Mouse (Mus musculus) brain, embryonic 18.5 days (tissue): ENCODE data around the gene Tfip11.

ENCODE experiments used
- DNase-seq: peaks from one replicate; pipeline ENCODE4 v3.0.0-alpha.2; 2012; ENCODE audit warnings: low read depth, low spot score

Tfip11 gene

DNA sequence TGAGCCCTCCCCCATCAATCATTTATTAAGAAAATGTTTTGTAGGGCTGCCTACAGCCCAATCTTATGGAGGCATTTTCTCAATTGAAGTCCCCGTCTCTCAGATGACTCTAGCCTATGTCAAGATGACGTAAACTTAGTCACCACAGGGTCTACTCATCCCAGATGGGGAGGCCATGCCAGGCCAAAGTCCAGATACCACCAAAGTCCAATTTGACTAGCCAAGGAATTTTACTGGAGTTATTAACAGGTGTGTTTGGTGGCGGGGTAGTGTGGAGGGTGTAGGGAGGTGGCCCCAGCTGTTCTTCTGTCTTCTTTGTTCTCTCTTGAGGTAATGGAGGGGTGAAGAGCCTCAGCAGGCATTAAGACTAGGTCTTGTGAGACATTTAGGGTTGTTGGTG lies 33.9 kb downstream of the Tfip11 start:
- DNase-seq, result no peak

DNA sequence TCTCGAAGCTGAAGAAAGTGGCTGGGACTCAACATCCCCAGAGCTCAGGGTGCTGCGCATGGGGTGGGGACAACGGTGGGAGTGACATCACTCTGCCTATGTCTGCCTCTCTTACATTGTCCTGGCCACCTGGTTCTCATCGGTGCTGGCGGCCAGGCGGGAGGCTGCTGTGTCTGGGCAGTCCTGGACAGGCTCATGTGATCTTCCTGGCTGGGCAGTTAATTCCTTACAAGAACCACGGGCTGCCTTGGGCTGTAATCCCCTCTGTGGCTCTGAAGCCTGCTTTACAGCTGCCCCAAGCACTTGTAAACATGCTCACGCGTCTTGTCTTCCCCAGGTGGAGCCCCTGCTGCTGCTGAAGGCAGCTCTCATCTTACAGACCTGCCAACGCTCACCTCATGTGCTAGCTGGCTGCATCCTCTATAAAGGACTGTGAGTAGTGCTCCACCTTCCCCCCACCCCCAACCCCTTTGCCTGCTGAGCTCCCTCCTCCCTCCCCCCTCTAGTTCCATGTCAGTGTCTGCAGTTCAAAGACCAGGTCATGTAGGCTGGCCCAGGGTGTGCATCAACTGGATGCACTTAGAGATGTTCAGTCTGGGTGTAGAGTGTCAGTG lies 38.1 kb downstream of the Tfip11 start:
- DNase-seq, result no peak

DNA sequence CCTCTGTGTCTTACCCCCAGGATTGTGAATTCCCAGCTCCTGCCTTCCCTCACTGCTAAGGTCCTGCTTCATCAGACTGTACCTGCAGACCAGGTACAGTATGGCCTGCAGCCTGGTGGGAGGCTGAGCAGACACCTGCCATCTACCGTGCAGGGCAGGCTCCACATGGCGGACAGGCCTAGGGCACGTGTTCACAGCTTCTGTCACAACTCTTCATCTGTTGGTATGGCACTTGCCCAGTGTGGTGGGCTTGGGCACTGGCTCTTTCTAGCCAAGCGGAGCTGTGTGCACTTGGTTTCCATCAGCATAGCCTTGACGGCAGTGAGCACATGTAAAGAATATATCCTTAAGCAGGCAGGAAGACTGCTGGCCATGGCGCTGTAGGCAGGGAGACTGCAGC lies 40.7 kb downstream of the Tfip11 start:
- DNase-seq, result no peak

DNA sequence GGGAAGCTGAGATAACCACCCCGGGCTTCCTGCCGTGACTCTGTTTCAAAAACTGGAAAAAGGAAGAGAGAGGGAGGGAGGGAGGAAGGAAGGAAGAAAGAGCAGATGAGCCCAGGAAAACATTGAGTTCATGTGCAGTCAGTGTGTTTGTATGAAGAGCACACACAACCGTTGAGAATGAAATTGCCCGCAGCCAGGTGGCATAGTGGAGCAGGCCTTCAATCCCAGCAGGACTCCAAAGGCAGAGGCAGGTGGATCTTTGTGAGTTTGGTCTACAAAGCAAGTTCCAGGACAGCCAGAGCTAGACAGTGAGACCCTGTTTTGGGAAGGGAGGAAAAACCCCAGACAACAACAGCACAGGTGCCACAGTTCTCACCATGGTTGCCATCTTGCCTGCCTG lies 41.2 kb downstream of the Tfip11 start:
- no peak for DNase-seq

DNA sequence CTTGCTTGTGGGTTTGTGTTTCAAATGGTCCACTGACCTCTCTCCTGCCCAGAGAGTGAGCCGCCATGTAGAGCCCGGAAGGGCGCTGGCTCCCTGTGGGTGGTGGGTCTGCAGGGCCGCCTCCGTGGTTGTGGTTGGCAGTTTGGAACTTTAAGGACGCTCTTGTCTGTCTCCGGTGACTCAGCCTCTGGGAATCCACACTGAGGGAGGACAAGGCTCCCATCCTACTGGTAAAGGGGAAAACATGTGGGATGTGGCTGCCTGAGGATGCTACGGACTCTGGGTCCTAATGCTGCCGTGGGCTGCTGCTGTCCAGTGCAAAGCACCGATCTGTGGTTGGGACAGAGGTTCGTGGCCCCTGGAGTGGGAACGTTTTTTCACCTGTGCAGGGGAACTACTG lies 41.8 kb downstream of the Tfip11 start:
- no peak for DNase-seq

DNA sequence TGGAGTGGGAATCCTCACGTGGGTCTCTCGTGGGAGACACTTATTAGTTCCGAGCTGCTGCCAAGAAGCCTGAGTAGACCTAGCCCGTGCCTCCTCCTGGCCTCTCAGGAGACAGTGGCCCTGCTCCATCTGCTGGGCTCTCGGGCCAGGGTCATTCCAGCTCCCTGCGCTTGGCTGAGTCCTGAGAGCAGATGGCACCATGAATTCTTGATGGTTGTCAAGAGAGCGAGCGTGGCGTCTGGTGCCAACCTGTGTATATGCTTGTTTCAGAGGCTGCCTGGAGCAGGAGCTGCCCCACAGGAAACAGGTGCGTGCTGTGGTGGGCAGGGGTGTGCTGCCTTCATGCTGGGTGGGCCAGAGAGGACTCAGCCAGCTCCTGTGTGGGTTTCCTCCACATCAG lies 42.5 kb downstream of the Tfip11 start:
- DNase-seq, result no peak

DNA sequence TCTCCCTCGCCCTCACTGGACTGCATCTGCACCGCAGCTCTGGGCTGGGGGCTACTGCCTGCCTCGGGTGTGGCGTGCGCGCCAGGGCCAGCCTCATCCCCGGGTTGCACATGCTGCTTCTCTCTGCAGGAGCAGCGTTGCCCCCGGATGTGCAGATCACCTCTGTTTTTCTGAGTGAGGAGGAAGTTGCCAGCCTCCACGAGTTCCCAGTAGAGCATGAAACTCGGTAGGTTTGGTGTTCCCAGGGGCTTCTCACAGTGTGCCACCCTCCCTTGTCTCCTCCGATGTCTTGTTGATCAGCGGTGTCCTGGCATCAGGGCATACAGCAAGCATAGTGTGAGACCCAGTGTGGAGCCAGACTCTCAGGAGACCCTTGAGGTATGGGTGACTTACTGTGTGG lies 43.2 kb downstream of the Tfip11 start:
- no peak for DNase-seq

DNA sequence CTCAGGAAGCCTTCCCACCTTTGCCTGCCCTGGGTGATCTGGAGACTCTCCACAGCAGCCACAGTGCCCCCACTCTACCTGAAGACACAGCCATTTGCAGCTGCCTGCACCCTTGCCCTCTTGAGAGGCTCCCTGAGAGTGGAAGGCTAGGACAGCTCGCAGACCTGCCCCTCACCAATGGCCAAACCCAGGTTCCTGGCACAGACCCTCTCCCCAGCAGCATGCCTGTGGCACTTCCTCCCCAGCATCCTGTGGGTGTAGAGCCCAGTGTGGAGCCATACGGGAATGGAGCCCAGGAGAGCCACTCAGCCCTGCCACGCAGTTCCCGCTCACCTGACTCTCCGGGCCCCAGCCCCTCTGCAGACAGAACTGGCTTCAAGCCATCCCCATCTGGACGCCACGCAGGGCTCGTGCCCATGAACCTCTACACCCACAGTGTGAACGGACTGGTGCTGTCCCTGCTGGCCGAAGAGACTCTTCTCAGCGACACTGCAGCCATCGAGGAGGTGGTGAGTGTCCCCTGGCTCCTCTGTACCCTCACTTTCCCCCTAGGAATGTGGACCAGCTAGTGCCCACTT lies 44.2 kb downstream of the Tfip11 start:
- DNase-seq, result no peak

DNA sequence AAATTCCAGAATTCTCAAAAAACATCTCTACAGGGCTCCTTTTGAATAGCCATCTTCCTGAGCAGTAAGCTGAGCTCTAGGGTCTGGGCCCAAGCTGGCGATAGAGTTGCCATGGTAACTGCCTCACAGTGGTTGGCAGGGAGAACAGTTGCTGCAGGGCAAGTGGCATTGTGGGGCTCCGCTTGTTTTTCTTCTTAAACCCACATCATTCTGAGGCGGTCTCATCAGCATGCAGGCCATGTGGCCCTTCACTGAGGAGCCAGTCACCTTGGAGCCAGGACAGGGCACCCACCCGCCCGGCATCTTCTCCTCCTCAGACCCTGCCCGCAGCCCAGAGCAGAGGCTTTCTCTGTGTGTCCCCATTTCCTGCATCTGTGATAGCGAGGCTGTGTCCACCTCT lies 45.8 kb downstream of the Tfip11 start:
- peak; percentile 84 for DNase-seq

DNA sequence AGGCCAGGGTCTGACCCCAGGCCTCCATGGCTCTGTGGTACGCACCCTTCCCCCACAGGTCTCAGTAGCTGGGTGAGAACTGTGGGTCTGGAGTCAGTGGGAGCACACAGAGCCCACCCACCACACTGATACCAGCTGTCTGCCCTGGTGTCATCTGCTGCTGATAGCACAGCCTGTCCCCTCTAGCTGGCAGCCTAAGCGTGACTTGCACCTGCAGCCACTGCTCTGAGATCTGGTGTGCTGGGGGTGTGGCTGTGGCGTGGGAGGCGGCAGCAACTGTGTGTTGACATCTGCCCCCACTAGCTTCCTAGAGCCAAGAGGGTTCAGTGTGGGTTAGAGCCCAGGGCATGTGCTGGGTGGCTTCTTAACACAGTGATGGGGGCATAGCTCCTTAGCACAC lies 50.0 kb downstream of the Tfip11 start:
- DNase-seq, result no peak

DNA sequence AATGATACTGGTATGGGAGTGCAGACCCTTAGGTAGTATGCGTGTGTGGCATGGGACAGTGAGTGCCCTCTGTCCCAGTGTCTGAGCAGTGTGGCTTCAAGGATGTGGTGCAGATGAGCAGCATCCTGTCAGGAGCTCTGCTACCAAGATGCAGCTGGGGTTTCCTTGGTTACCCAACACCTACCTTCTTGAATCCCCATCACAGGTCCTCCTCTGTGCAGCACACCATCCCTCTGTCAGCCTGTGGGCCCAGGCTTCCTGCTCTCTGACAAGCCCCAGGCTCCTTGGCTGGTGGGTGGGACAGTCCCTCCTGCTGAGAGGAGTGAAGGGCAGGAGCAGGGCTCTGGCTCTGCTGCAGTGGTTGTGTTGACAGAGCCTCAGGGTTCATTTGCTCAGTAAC lies 51.2 kb downstream of the Tfip11 start:
- no peak for DNase-seq

DNA sequence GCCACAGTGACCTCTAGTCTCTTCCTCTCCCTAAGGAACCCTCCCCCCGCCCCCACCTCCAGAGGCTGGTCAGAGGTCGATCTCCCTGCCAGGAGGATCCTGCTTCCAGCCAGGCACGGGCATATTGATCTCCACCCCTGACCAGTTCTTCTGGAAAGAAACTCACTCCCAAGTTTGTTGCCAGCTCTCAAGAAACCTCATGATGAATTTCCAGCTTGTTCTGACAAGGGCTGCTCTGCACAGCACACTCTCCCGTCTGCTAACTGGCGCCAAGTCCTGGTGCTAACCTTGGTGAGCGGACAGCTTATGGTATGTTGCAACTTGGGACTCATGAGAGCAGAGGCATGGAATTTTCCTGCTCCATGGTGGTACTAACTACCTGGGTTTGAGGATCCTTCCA lies 52.6 kb downstream of the Tfip11 start:
- no peak for DNase-seq

DNA sequence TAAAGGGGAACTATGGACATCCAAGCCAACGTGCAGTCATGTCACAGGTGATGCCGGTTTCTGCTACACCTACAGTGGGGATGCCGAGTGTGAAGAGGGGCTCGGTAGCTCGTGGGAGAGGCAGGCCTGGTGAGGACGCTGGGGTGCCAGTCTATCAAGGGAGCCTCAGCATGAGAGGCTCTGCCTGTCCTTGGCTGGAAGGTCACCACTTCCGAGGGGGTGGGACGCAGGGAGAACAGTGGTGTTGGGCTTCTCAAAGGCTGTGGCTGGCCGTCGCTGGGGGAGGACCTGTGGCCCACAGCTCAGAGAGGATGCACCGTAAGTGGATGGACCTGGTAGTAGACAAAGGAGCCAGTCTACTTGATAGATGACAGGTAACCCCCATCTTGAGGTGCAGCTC lies 55.0 kb downstream of the Tfip11 start:
- no peak for DNase-seq

DNA sequence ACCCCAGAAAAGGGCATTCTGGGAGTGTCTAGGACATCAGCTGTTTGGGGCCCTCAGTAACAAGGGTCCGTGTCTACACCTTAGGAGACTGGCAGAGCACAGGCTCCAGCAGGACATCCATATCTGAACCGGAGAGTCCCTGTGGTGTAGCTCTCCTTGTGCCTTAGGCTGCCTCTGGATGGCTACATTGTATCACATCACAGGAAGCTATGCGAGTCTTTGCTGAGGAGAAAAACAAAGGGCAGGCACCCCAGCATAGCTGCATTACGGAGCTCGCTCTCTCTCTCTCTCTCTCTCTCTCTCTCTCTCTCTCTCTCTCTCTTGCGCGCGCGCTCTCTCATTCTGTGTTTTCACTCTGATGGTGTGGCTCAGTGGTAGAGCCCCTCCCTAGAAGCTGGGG lies 55.9 kb downstream of the Tfip11 start:
- DNase-seq, result no peak

DNA sequence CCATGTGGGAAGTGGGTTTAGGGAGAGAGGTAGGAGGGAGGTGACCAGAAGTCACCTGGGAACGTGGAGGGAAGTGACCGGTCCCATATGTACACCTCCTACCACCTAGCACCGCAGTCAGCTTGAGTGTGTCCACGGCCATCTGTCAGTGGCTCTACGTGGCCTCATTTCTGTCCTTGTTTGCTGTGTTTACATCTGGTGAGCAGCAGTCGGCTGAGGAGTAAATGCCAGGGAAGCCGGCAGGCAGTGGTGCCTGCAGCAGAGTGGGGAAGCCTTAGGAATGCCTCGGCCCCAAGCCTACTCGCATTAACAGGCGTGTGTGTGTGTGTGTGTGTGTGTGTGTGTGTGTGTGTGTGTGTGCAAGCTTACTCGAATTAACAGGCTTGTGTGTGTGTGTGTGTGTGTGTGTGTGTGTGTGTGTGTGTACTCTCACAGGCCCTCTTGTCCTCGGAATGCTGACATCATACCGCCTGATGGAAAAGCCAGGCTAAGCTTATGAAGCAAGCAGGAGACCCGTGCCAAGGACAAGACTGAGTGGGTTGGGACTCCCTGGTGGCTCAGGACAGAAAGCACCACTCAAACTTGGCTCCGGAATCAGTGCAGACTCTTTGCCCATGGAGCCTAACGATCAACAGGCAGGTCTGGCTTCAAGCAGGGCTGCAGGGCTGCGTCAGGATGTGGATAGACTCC lies 56.6 kb downstream of the Tfip11 start:
- DNase-seq, result no peak

DNA sequence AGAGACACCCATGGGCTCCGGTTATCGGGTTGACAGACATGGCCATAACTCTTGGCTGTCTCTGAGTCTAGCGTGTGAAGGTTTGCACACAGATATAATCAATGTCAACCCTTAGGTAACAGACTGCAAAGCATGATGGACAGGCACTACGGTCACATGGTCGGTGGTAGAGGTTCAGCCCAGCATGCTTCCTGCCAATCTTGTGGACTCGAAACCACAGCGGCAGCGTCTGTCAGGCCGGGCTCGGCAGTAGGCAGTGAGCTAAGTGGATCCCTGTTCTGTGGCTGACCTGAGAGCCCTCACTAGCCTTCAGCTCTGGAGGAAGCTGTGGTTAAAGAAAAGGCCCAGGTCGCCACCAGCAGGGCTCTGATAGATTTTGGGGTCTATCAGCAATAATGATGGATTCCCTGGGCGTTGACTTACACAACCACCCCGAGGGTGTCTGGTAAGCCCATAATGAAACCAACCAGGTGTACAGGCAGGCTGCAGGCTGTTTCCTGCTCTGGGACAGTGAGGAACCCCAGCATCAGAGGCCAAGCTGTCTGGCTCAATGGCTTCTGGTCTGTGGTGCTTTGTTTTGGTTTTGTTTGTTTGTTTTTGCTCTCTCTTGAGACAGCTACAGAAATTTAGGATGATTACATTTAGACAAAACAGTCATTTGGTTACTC lies 58.8 kb downstream of the Tfip11 start:
- DNase-seq, result no peak

DNA sequence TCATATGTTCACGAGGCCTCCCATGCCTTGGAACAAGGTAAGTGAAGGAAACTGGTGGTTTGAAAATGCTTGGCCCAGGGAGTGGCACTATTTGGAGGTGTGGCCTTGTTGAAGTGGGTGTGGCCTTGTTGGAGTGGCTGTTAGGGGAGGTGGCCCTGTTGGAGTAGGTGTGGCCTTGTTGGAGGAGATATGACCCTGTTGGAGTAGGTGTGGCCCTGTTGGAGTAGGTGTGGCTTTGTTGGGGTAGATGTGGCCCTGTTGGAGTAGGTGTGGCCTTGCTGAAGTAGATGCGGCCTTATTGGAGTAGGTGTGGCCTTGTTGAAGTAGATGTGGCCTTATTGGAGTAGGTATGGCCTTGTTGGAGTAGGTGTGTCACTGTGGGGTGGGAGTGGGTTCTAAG lies 59.8 kb downstream of the Tfip11 start:
- no peak for DNase-seq
